In genomic region chr19:53248023-53248494, GRCm38 (mm10) we compare ENCODE assay signal across 8 mouse cellular contexts.
DNase-seq lines count a peak whose midpoint lies in the region; ATAC-seq and TF ChIP-seq lines count a peak whose summit lies in the region.

No protein-coding gene starts in this region.

- H3K9me3 ChIP-seq in ES-E14 (ENCODE audit: control insufficient read depth, insufficient read depth, low read depth, low read length) = no peaks in the 10 kb centered on the region
- H3K9me3 ChIP-seq in liver, postnatal 0 days (ENCODE audit: low read length) = no peaks in the 10 kb centered on the region
- H3K9me3 ChIP-seq in neural tube, embryonic 13.5 days = no peaks in the 10 kb centered on the region

- in situ Hi-C loops in ES-E14 (cut with MboI; ENCODE audit: low sequenced_read_pairs in 2 of 2, unreplicated experiment in 2 of 2) = loop anchor here in 1 of 2 experiments (10.0 kb wide), 1 partner anchor 117 kb away; no protein-coding TSS in a partner anchor

- 17% methylated on average over 11 of the region's 11 CpGs for WGBS in liver, postnatal 0 days (ENCODE audit: insufficient replicate concordance)
- 12% methylated on average over 11 of the region's 11 CpGs for WGBS in neural tube, embryonic 13.5 days

- H3K4me2 ChIP-seq in liver, postnatal 0 days (ENCODE audit: low read depth, low read length) = peak overlapping the region; percentile 38; the same call in 1 of the 2 replicates
- H3K4me2 ChIP-seq in neural tube, embryonic 13.5 days = peak overlapping the region; percentile 33

- TF ChIP-seq EP300 in liver, postnatal 0 days (IDR thresholded peaks at IDR 0.05; ENCODE audit: low read depth) = no peak

- H3K36me3 ChIP-seq in ES-E14 (ENCODE audit: control insufficient read depth, insufficient read depth, low read length, poor library complexity, severe bottlenecking) = peaks cover 2% of the 10 kb centered on the region; the same call in 1 of the 2 replicates
- peaks cover 26% of the 10 kb centered on the region for H3K36me3 ChIP-seq in liver, postnatal 0 days (replicated peaks; ENCODE audit: insufficient read depth, low read length)
- H3K36me3 ChIP-seq in neural tube, embryonic 13.5 days = no peaks in the 10 kb centered on the region

- peak; percentile 83 for ATAC-seq in erythroblast, adult 5-6 weeks (replicated peaks; ENCODE audit: low FRiP score, poor library complexity, severe bottlenecking)
- peak; percentile 31 for ATAC-seq in liver, postnatal 0 days
- ATAC-seq in neural tube, embryonic 13.5 days (ENCODE audit: low read depth) = peak; percentile 40; the same call in 1 of the 2 replicates

- TF ChIP-seq CTCF in liver, postnatal 0 days (IDR thresholded peaks at IDR 0.05; ENCODE audit: low read depth) = peak; percentile 96

- intact Hi-C loops in heart, postnatal 25 days (cut with DNase I) = loop anchor here (1.0 to 2.0 kb wide), 2 partner anchors 83 to 121 kb away; no protein-coding TSS in a partner anchor

- no peak overlapping the region for H3K9ac ChIP-seq in ES-E14 (ENCODE audit: insufficient read depth, low read depth, low read length, poor library complexity, severe bottlenecking)
- no peak overlapping the region for H3K9ac ChIP-seq in liver, postnatal 0 days (replicated peaks)
- H3K9ac ChIP-seq in neural tube, embryonic 13.5 days = no peak overlapping the region

- no peaks in the 10 kb centered on the region for H3K27me3 ChIP-seq in liver, postnatal 0 days (ENCODE audit: insufficient read depth, low read length)
- no peaks in the 10 kb centered on the region for H3K27me3 ChIP-seq in neural tube, embryonic 13.5 days

- no peak overlapping the region for H3K4me3 ChIP-seq in ES-E14 (ENCODE audit: insufficient read depth in 1 of 2, low read depth in 1 of 2, low read length in 2 of 2, poor library complexity in 1 of 2, severe bottlenecking in 1 of 2)
- no peak overlapping the region for H3K4me3 ChIP-seq in liver, postnatal 0 days (ENCODE audit: low read depth, low read length)
- no peak overlapping the region for H3K4me3 ChIP-seq in neural tube, embryonic 13.5 days

- H3K27ac ChIP-seq in ES-E14 (ENCODE audit: insufficient read depth, low read depth, low read length, poor library complexity, severe bottlenecking) = no peak overlapping the region
- no peak overlapping the region for H3K27ac ChIP-seq in liver, postnatal 0 days (ENCODE audit: low read depth)
- H3K27ac ChIP-seq in neural tube, embryonic 13.5 days (replicated peaks) = no peak overlapping the region

- DNase-seq in ES-E14 (ENCODE audit: low read depth, low spot score) = peak; percentile 58
- peak; percentile 28 for DNase-seq in brain, embryonic 18.5 days (ENCODE audit: low read depth, low spot score)
- peak; percentile 42 for DNase-seq in heart, postnatal 25 days (ENCODE audit: low spot score)
- DNase-seq in kidney, postnatal 25 days = peak; percentile 51 to 55
- DNase-seq in liver, postnatal 0 days = peak; percentile 51
- DNase-seq in yolk sac, embryonic 10.5 days (ENCODE audit: low spot score) = peak; percentile 55

- peaks cover 2% of the 10 kb centered on the region in 2 experiments; a peak in 2 of 4 replicates for H3K4me1 ChIP-seq in ES-E14 (ENCODE audit: control insufficient read depth in 2 of 2, insufficient read depth in 2 of 2, low read length in 2 of 2, poor library complexity in 1 of 2)
- H3K4me1 ChIP-seq in liver, postnatal 0 days (ENCODE audit: insufficient read depth) = peaks cover 14% of the 10 kb centered on the region
- H3K4me1 ChIP-seq in neural tube, embryonic 13.5 days (replicated peaks) = 0 out of 2 replicates have a peak, but pooled peaks cover 6% of the 10 kb centered on the region

TF ChIP-seq in ES-E14, 5 proteins besides CTCF, POLR2A, EP300 and RAD21:
- TF ChIP-seq MAFK (IDR thresholded peaks at IDR 0.05; ENCODE audit: insufficient read depth, low read depth, low read length) (no peak), CHD2 (IDR thresholded peaks at IDR 0.05; ENCODE audit: low read depth, low read length) (no peak), ZC3H11A (IDR thresholded peaks at IDR 0.05; ENCODE audit: borderline replicate concordance, low read depth, low read length) (peak; percentile 83)

Comparison
In these comparisons a context has a peak if more than half of its experiments do, and no peak if none do; other contexts are left out.
1. ATAC-seq: peak in every context shown above with its lines; median percentile 83 in erythroblast, adult 5-6 weeks; 40 in neural tube, embryonic 13.5 days; 31 in liver, postnatal 0 days.